8 mouse cellular contexts compared by ENCODE assay signal in genomic region chr14:16364161-16364831, GRCm38 (mm10). TPM values are rescaled to one million over a fixed set of nuclear protein-coding genes. Genes with fewer than 3 reads are reported as not detected.
DNase-seq lines count a peak whose midpoint lies in the region; ATAC-seq and TF ChIP-seq lines count a peak whose summit lies in the region.

No protein-coding gene starts in this region.

- peak overlapping the region; percentile 80 for H3K4me2 ChIP-seq in midbrain, postnatal 0 days (ENCODE audit: low read depth, low read length, poor library complexity, severe bottlenecking)
- peak overlapping the region; percentile 79 for H3K4me2 ChIP-seq in stomach, embryonic 15.5 days

- peak overlapping the region; percentile 99 for H3K27ac ChIP-seq in embryonic facial prominence, embryonic 10.5 days (replicated peaks)
- H3K27ac ChIP-seq in midbrain, postnatal 0 days (ENCODE audit: low read depth, low read length) = peak overlapping the region; percentile 99
- H3K27ac ChIP-seq in stomach, embryonic 15.5 days = peak overlapping the region; percentile 97

- H3K36me3 ChIP-seq in embryonic facial prominence, embryonic 10.5 days (replicated peaks) = no peaks in the 10 kb centered on the region
- no peaks in the 10 kb centered on the region for H3K36me3 ChIP-seq in midbrain, postnatal 0 days (ENCODE audit: insufficient read depth, low read length)
- H3K36me3 ChIP-seq in stomach, embryonic 15.5 days = no peaks in the 10 kb centered on the region

- under 1% methylated on average over 32 of the region's 32 CpGs for WGBS in embryonic facial prominence, embryonic 10.5 days
- WGBS in midbrain, postnatal 0 days = 1% methylated on average over 25 of the region's 32 CpGs
- WGBS in stomach, embryonic 15.5 days = 1% methylated on average over 29 of the region's 32 CpGs

- H3K9me3 ChIP-seq in embryonic facial prominence, embryonic 10.5 days = no peaks in the 10 kb centered on the region
- H3K9me3 ChIP-seq in midbrain, postnatal 0 days (ENCODE audit: low read length) = no peaks in the 10 kb centered on the region
- no peaks in the 10 kb centered on the region for H3K9me3 ChIP-seq in stomach, embryonic 15.5 days

- peak; percentile 44 for DNase-seq in CD4-positive helper T cell, adult 2 months (ENCODE audit: low read depth, low spot score)
- peak; percentile 66 for DNase-seq in adrenal gland, adult 8-10 months
- DNase-seq in embryonic facial prominence, embryonic 10.5 days (ENCODE audit: low spot score) = peak; percentile 26
- DNase-seq in heart, adult 8-10 months (ENCODE audit: low spot score) = peak; percentile 73
- peak; percentile 82 for DNase-seq in kidney, adult 8-10 months
- peak; percentile 66 for DNase-seq in liver
- DNase-seq in midbrain, postnatal 0 days (ENCODE audit: low spot score) = peak; percentile 75

- H3K27me3 ChIP-seq in embryonic facial prominence, embryonic 10.5 days (replicated peaks; ENCODE audit: low read depth, poor library complexity, severe bottlenecking) = no peaks in the 10 kb centered on the region
- no peaks in the 10 kb centered on the region for H3K27me3 ChIP-seq in midbrain, postnatal 0 days (ENCODE audit: insufficient read depth, low read length)
- H3K27me3 ChIP-seq in stomach, embryonic 15.5 days (replicated peaks) = no peaks in the 10 kb centered on the region

- peak overlapping the region; percentile 93 for H3K4me3 ChIP-seq in embryonic facial prominence, embryonic 10.5 days
- peak overlapping the region; percentile 83 for H3K4me3 ChIP-seq in midbrain, postnatal 0 days (ENCODE audit: low read depth, low read length)
- H3K4me3 ChIP-seq in stomach, embryonic 15.5 days (replicated peaks) = peak overlapping the region; percentile 93

- ATAC-seq in midbrain, postnatal 0 days (ENCODE audit: low FRiP score) = peak; percentile 68
- peak; percentile 58 for ATAC-seq in stomach, embryonic 15.5 days (ENCODE audit: insufficient read depth, low FRiP score, low read depth)

- peaks cover 16% of the 10 kb centered on the region for H3K4me1 ChIP-seq in embryonic facial prominence, embryonic 10.5 days
- H3K4me1 ChIP-seq in midbrain, postnatal 0 days (ENCODE audit: insufficient read depth, low read length) = peaks cover 5% of the 10 kb centered on the region
- H3K4me1 ChIP-seq in stomach, embryonic 15.5 days = peaks cover 14% of the 10 kb centered on the region; the same call in 1 of the 2 replicates

- TF ChIP-seq CTCF in midbrain, postnatal 0 days (IDR thresholded peaks at IDR 0.05) = no peak

- peak overlapping the region; percentile 100 for H3K9ac ChIP-seq in midbrain, postnatal 0 days (replicated peaks; ENCODE audit: low read length, poor library complexity, severe bottlenecking)
- peak overlapping the region; percentile 39; the same call in 1 of the 2 replicates for H3K9ac ChIP-seq in stomach, embryonic 15.5 days

RNA-seq across cellular contexts. Expression of gene Top2b, which starts 0.7 kb away (rescaled TPM):
- total RNA-seq in adrenal gland, adult 8-10 months (2022) = 100 to 1,000 TPM in 1 of 4 experiments, 10 to 100 TPM in 3; 82.4 to 120 (median 95.1) TPM
- polyA plus RNA-seq in embryonic facial prominence, embryonic 10.5 days (2016; fragmentation: Nextera tagmentation; extraction: Ambion mirVana) = 75.5 and 79.2 TPM in 2 replicates
- total RNA-seq in heart, adult 8-10 months (2022) = 10 to 100 TPM; 42.1 to 56.5 (median 53.1) TPM
- 136 and 214 TPM in 2 replicates for total RNA-seq in midbrain, postnatal 0 days (2014; rRNA removed)
- polyA plus RNA-seq in midbrain, postnatal 0 days (2015; fragmentation: Nextera tagmentation; extraction: Ambion mirVana) = 40.8 and 55.8 TPM in 2 replicates
- polyA plus RNA-seq in stomach, embryonic 15.5 days (2015; fragmentation: Nextera tagmentation; extraction: Ambion mirVana) = 36.6 and 43.3 TPM in 2 replicates

Comparison
In these comparisons a context has a peak if more than half of its experiments do, and no peak if none do; other contexts are left out.
1. Peak in every context shown above with its lines: DNase-seq, ATAC-seq, H3K4me3 ChIP-seq and H3K27ac ChIP-seq.
2. DNase-seq: peak in every context shown above with its lines; median percentile 82 in kidney, adult 8-10 months; 75 in midbrain, postnatal 0 days; 73 in heart, adult 8-10 months; 66 in adrenal gland, adult 8-10 months; 66 in liver; 44 in CD4-positive helper T cell, adult 2 months; 26 in embryonic facial prominence, embryonic 10.5 days.